Mouse (Mus musculus) erythroblast, embryonic 14.5 days (primary cell): Measurements from ENCODE around the gene Maml1.

Experiments used
- GATA1 ChIP-seq: IDR thresholded peaks from 2 replicates; pipeline ENCODE4 v1.6.1; 2012; ENCODE audit warnings: low read length, inconsistent platforms, mixed read lengths
- TAL1 ChIP-seq: IDR thresholded peaks from 3 replicates; pipeline ENCODE4 v1.6.1; 2012; ENCODE audit warnings: low read length, inconsistent platforms, mixed read lengths

- TF ChIP-seq TAL1 (no peak), GATA1 (no peak)
Observed at GRCm38 (mm10) chr11:50252684-50253265, 39.3 kb downstream of the Maml1 start.
